Mouse (Mus musculus) kidney, adult 2 months (tissue): ENCODE results near the gene Csrnp1. TPM values are rescaled to one million over a fixed set of nuclear protein-coding genes. Genes with fewer than 3 reads are reported as not detected.
A peak's percentile ranks its signal among the peaks of the same experiment; 100 is the strongest.

ENCODE experiments used
- DNase-seq: peaks from one replicate; pipeline ENCODE4 v3.0.0; 2021
- H3K27ac ChIP-seq: fragments of 200-500 bp; 2 replicates; pipeline ENCODE4 v1.5.1; 2012; ENCODE audit warnings: low read depth, low read length, control low read depth, inconsistent platforms; ENCODE audit not compliant: insufficient read depth
- H3K27me3 ChIP-seq: fragments of 200-500 bp; replicated peaks from 2 replicates; pipeline ENCODE4 v1.6.1; 2012; ENCODE audit warnings: mild to moderate bottlenecking, moderate library complexity, low read length, inconsistent platforms; ENCODE audit not compliant: control insufficient read depth, insufficient read depth
- H3K36me3 ChIP-seq: fragments of 200-500 bp; 2 replicates; pipeline ENCODE4 v1.6.1; 2012; ENCODE audit warnings: mild to moderate bottlenecking, moderate library complexity, low read length, inconsistent platforms; ENCODE audit not compliant: control insufficient read depth, insufficient read depth
- H3K4me1 ChIP-seq: fragments of 200-500 bp; 2 replicates; pipeline ENCODE4 v1.6.1; 2011; ENCODE audit warnings: low read length; ENCODE audit not compliant: control insufficient read depth, insufficient read depth
- H3K4me3 ChIP-seq: fragments of 200-500 bp; 2 replicates; pipeline ENCODE4 v1.5.1; 2011; ENCODE audit warnings: mild to moderate bottlenecking, low read depth, low read length, control low read depth; ENCODE audit not compliant: insufficient read depth
- CTCF ChIP-seq: fragments of 200-500 bp; conservative IDR thresholded peaks from 2 replicates; pipeline ENCODE4 v1.5.1; 2011; ENCODE audit warnings: low read depth, mild to moderate bottlenecking, control low read depth, low read length, moderate library complexity, mixed read lengths; ENCODE audit not compliant: insufficient read depth, insufficient read length
- POLR2A ChIP-seq: fragments of 200-500 bp; IDR thresholded peaks from one replicate; pipeline ENCODE4 v1.6.1; 2011; ENCODE audit warnings: low read depth, low read length, control low read depth
- WGBS: fragments of 180-500 bp; shearing (Covaris S2); methylation state at CpG from one replicate; pipeline ENCODE4 v1.1.7; 2018; 5-methylcytosine and 5-hydroxymethylcytosine counted together
- polyA plus RNA-seq: library from polyadenylated mRNA; depleted of rRNA; stranded (reverse); fragments of >200 nt; gene quantifications from 2 replicates; pipeline ENCODE4 v1.2.3, GENCODE M21; 2012

Csrnp1 gene
- polyA plus RNA-seq, 1 experiment: 14.8 TPM

- no peaks in the 10 kb centered on the region for H3K27me3 ChIP-seq
- 54% methylated on average over 5 of the region's 5 CpGs for WGBS
- TF ChIP-seq POLR2A (no peak), CTCF (no peak)
- no peak for DNase-seq
- H3K4me3 ChIP-seq: no peak overlapping the region
- H3K36me3 ChIP-seq: no peaks in the 10 kb centered on the region
- no peaks in the 10 kb centered on the region for H3K4me1 ChIP-seq
- H3K27ac ChIP-seq: no peak overlapping the region
Measured at GRCm38 (mm10) chr9:119991310-119991709, 6.9 kb upstream of the Csrnp1 start.

GRCm38 (mm10) chr9:119988304-119988703 is 3.8 kb upstream of the Csrnp1 start:
- Histone ChIP-seq H3K27ac (no peak overlapping the region), H3K36me3 (no peaks in the 10 kb centered on the region), H3K27me3 (no peaks in the 10 kb centered on the region), H3K4me3 (no peak overlapping the region), H3K4me1 (peaks cover 4% of the 10 kb centered on the region; the same call in 1 of the 2 replicates)
- WGBS: 64% methylated on average over 7 of the region's 7 CpGs
- no peak for TF ChIP-seq POLR2A
- TF ChIP-seq CTCF: no peak
- DNase-seq: no peak

- WGBS: 84% methylated on average over 10 of the region's 10 CpGs
- TF ChIP-seq CTCF (no peak), POLR2A (no peak)
- no peak overlapping the region for H3K4me3 ChIP-seq
- no peak for DNase-seq
- no peaks in the 10 kb centered on the region for H3K36me3 ChIP-seq
- peaks cover 19% of the 10 kb centered on the region for H3K4me1 ChIP-seq
- no peak overlapping the region for H3K27ac ChIP-seq
- no peaks in the 10 kb centered on the region for H3K27me3 ChIP-seq
Measured at GRCm38 (mm10) chr9:119985881-119986574, 1.6 kb upstream of the Csrnp1 start.

GRCm38 (mm10) chr9:119983585-119984535 is 598 bp downstream of the Csrnp1 start:
- WGBS: 3% methylated on average over 77 of the region's 79 CpGs

GRCm38 (mm10) chr9:119982956-119983551 is 1.4 kb downstream of the Csrnp1 start:
- Histone ChIP-seq H3K27ac (peak overlapping the region; percentile 84), H3K4me3 (peak overlapping the region; percentile 96), H3K36me3 (no peaks in the 10 kb centered on the region), H3K27me3 (no peaks in the 10 kb centered on the region), H3K4me1 (peaks cover 46% of the 10 kb centered on the region)
- under 1% methylated on average over 48 of the region's 48 CpGs for WGBS
- DNase-seq: peak; percentile 66
- TF ChIP-seq POLR2A: no peak
- TF ChIP-seq CTCF: no peak

More at GRCm38 (mm10) chr9:119983585-119984535, 598 bp downstream of the Csrnp1 start:
- no peaks in the 10 kb centered on the region for H3K27me3 ChIP-seq
- peak overlapping the region; percentile 96 for H3K4me3 ChIP-seq
- H3K27ac ChIP-seq: peak overlapping the region; percentile 84
- peak; percentile 96 for DNase-seq
- peak; percentile 96 for TF ChIP-seq POLR2A
- TF ChIP-seq CTCF: no peak
- H3K4me1 ChIP-seq: peaks cover 39% of the 10 kb centered on the region
- H3K36me3 ChIP-seq: no peaks in the 10 kb centered on the region

- Histone ChIP-seq H3K4me3 (peak overlapping the region; percentile 96), H3K36me3 (no peaks in the 10 kb centered on the region), H3K4me1 (peaks cover 53% of the 10 kb centered on the region), H3K27me3 (no peaks in the 10 kb centered on the region), H3K27ac (peak overlapping the region; percentile 84)
- TF ChIP-seq POLR2A (no peak), CTCF (peak; percentile 49)
- DNase-seq: peak; percentile 80
- 2% methylated on average over 11 of the region's 11 CpGs for WGBS
Measured at GRCm38 (mm10) chr9:119982241-119982811, 2.1 kb downstream of the Csrnp1 start.
